Mouse (Mus musculus): Measurements from ENCODE around the gene Cel.
A peak's percentile ranks its signal among the peaks of the same experiment; 100 is the strongest.
"Not testable (repeated sequence)": the region's sequence is repeated elsewhere in the genome, so short reads cannot be mapped to it uniquely, and the experiment has no call there.

Gene Cel

DNA sequence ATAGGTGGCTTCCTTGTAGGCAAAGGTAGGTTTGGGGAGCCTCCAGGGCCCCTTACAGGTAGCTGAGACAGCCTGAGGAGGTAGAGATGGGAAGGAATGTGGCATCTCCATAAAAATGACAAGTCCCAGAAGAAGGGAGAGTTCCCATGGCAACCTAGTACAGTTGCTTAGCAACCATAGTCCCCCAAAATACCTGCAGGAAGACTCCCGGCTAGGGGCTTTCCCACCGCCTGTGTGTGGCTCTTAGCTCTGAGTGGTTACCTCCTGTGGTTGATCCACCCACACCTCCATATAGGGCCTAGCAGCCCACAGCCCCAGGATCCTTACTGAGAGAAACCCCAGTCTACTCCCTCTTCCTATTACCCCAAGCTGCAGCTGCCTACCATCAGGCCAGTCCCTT is 45.0 kb downstream of the Cel start:
- DNase-seq (ENCODE audit: low spot score): no peak

GRCm38 (mm10) chr2:28517206-28517909 is 45.8 kb downstream of the Cel start:
- peak; percentile 90 for DNase-seq (ENCODE audit: low spot score)

DNA sequence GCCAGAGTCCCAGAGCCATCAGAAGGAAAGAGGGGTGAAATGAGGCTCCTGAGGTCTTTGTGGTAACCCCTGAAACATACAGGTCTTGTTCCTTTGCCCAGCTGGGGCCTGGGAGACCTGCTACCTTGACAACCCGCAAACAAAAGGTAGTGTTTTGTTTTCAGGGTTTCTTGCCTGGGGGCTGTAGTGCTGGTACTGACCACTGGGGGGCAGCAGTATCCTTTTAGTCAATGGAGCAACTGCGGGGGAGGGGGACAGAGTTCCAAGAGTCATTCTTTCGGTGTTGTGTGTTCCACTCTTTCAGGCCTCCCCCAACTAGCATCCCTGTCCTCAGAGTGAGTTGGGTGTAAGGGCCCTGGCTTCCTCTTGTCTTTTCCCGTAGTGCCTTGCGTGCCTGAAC is 48.7 kb downstream of the Cel start:
- peak; percentile 88 for DNase-seq (ENCODE audit: low spot score)

- peak; percentile 48 for DNase-seq (ENCODE audit: low spot score)
Measured at GRCm38 (mm10) chr2:28513431-28514370, 49.5 kb downstream of the Cel start.

- peak; percentile 78 for DNase-seq (ENCODE audit: low spot score)
Measured at GRCm38 (mm10) chr2:28512798-28513401, 50.3 kb downstream of the Cel start, which contains the start of gene Ralgds. Ralgds (plus strand) TSS chr2:28513125.

DNA sequence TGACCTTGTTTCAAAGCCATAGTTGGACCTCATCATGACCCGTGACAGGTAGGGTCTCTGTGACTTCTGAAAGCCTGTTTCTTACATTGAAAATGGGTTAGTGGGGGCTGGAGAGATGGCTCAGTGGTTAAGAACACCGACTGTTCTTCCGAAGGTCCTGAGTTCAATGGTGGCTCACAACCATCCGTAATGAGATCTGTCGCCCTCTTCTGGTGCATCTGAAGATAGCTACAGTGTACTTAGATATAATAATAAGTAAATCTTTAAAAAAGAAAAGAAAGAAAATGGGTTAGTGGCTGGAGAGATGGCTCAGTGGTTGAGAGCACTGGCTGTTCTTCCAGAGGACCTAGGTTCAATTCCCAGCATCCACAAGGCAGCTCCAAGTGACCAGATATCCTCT is 51.6 kb downstream of the Cel start:
- DNase-seq (ENCODE audit: low spot score): not testable (repeated sequence)

DNA sequence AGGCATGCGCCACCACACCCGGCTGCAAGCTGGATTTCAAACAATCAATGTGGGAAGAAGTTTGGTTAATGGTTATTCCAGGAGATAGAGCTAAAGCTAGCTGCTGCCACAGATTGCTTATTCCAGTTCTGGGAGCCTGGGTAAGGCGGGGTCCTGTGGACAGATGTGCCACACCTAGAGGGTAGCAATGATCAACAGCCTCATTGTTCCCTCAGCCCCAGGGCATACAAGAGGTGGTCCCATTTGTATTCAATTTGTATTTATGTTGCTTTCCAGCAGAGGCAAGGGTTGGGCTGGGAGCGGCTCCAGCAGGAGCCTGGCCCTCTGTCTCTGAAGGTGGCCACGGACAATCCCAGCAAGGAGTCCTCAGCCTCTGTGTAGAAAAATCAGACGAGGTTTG is 56.9 kb downstream of the Cel start:
- no peak for DNase-seq (ENCODE audit: low spot score)

DNA sequence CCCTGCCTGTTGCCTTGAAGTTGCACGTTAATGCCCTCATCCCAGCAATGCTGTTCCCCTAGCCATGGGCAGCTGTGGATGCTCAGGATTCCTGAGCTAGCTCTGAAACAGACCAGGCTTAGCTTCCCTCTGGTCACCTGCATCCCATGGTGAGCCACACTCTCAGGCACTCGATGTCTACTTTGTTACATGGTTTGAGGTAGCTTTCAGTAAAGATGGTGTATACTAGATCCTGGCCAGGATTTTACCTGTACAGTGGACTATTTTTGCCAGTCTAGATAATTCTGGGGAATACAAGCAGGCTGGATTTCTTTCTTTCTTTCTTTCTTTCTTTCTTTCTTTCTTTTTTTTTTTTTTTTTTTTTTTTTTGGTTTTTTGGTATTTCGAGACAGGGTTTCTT is 57.4 kb downstream of the Cel start, which contains the start of gene Gm10134:
Gene Gm10134 (plus strand): TSS at position 301 of the 400 bp plus-strand sequence.
- no peak for DNase-seq (ENCODE audit: low spot score)
